Mouse (Mus musculus): ENCODE measurements at regions not wholly inside any gene's neighbourhood (a gene's known extent, or its start where the extent isn't known, plus 50 kb on each side); places are given as distances from the start of the nearest gene placed in this dataset.

GRCm38 (mm10) chr6:91629230-91629629, 54.6 kb upstream of the Slc6a6 start:
- H3K9me3 ChIP-seq (replicated peaks; ENCODE audit: control insufficient read depth, low read length, poor library complexity, severe bottlenecking): no peaks in the 10 kb centered on the region
- 81% methylated on average over 4 of the region's 4 CpGs for WGBS
- ATAC-seq: no peak
- H3K4me1 ChIP-seq (ENCODE audit: control insufficient read depth, insufficient read depth, low read length): no peaks in the 10 kb centered on the region
- no peak overlapping the region for H3K27ac ChIP-seq (ENCODE audit: low read length)
- no peaks in the 10 kb centered on the region for H3K36me3 ChIP-seq (ENCODE audit: control insufficient read depth, insufficient read depth, low read length)
- no peak overlapping the region for H3K4me2 ChIP-seq (ENCODE audit: low read length)
- no peak overlapping the region for H3K9ac ChIP-seq (ENCODE audit: low read depth, low read length)
- H3K27me3 ChIP-seq (ENCODE audit: control insufficient read depth, insufficient read depth, low read depth, low read length): no peaks in the 10 kb centered on the region
- H3K4me3 ChIP-seq (ENCODE audit: low read depth, low read length): no peak overlapping the region

GRCm38 (mm10) chr6:91631261-91631660, 52.6 kb upstream of the Slc6a6 start:
- 89% methylated on average over 6 of the region's 6 CpGs for whole genome bisulfite sequencing
- no peak for ATAC-seq
- Histone ChIP-seq H3K9ac (ENCODE audit: low read depth, low read length) (no peak overlapping the region), H3K4me2 (ENCODE audit: low read length) (no peak overlapping the region), H3K4me3 (ENCODE audit: low read depth, low read length) (no peak overlapping the region), H3K36me3 (ENCODE audit: control insufficient read depth, insufficient read depth, low read length) (no peaks in the 10 kb centered on the region), H3K4me1 (ENCODE audit: control insufficient read depth, insufficient read depth, low read length) (no peaks in the 10 kb centered on the region), H3K27me3 (ENCODE audit: control insufficient read depth, insufficient read depth, low read depth, low read length) (no peaks in the 10 kb centered on the region), H3K27ac (ENCODE audit: low read length) (no peak overlapping the region), H3K9me3 (replicated peaks; ENCODE audit: control insufficient read depth, low read length, poor library complexity, severe bottlenecking) (no peaks in the 10 kb centered on the region)

Data from midbrain, embryonic 16.5 days (tissue).